In genomic region chr8:125184881-125185280, GRCm38 (mm10) we compare ENCODE assay signal across 16 mouse cellular contexts.
A peak's percentile ranks its signal among the peaks of the same experiment; 100 is the strongest.
DNase-seq lines count a peak whose midpoint lies in the region; ATAC-seq and TF ChIP-seq lines count a peak whose summit lies in the region.
"Had no signal": no experiment of that assay in that cellular context is flagged by ENCODE, and none has a peak within 500 bp of the region (broad histone marks: within the 10 kb centered on the region; RNA-seq: fewer than 3 reads in every experiment).

No protein-coding gene starts in this region.

- no peaks in the 10 kb centered on the region for H3K9me3 ChIP-seq in hindbrain, embryonic 13.5 days
- H3K9me3 ChIP-seq in hindbrain, embryonic 16.5 days (ENCODE audit: control insufficient read depth, low read length): no peaks in the 10 kb centered on the region
- H3K9me3 ChIP-seq in neural tube, embryonic 14.5 days (ENCODE audit: control insufficient read depth, low read length): no peaks in the 10 kb centered on the region
- H3K9me3 ChIP-seq in MEL (replicated peaks; ENCODE audit: insufficient read depth, low read length): no peaks in the 10 kb centered on the region
- H3K9me3 ChIP-seq in kidney, embryonic 16.5 days (ENCODE audit: low read length): no peaks in the 10 kb centered on the region
- H3K9me3 ChIP-seq: kidney, embryonic 15.5 days; limb, embryonic 15.5 days; lung, embryonic 15.5 days had no signal

- no peak for DNase-seq in neural tube, embryonic 10.5 days (ENCODE audit: extremely low spot score, low spot score)
- peak; percentile 38 for DNase-seq in MEL (ENCODE audit: low read depth, low spot score)
- DNase-seq in naive thymus-derived CD4-positive, alpha-beta T cell, adult 2 months (ENCODE audit: low read depth): peak; percentile 32
- DNase-seq in spleen, postnatal 10 days (ENCODE audit: low spot score in 2 of 2): no peak
- DNase-seq: adrenal gland, postnatal 10 days; gastrocnemius, postnatal 10 days; heart, postnatal 14 days had no signal

- no peak for TF ChIP-seq POLR2A in MEL (IDR thresholded peaks at IDR 0.05; ENCODE audit: control insufficient read depth in 1 of 2, insufficient read depth in 1 of 2, low read depth in 1 of 2, low read length in 2 of 2, poor library complexity in 1 of 2)

- TF ChIP-seq CTCF in MEL (IDR thresholded peaks at IDR 0.05 in 2 of 3, conservative IDR thresholded peaks at IDR 0.05 in 1 of 3; ENCODE audit: control insufficient read depth in 1 of 3, insufficient read depth in 1 of 3, low read depth in 2 of 3, low read length in 3 of 3, poor library complexity in 1 of 3, severe bottlenecking in 1 of 3): no peak

- H3K9ac ChIP-seq in hindbrain, embryonic 13.5 days: no peak overlapping the region
- H3K9ac ChIP-seq in hindbrain, embryonic 16.5 days (ENCODE audit: low read depth, low read length): no peak overlapping the region
- no peak overlapping the region for H3K9ac ChIP-seq in neural tube, embryonic 14.5 days (replicated peaks; ENCODE audit: low read depth, low read length)
- no peak overlapping the region for H3K9ac ChIP-seq in MEL (ENCODE audit: control insufficient read depth, low read depth, low read length, poor library complexity, severe bottlenecking)
- no peak overlapping the region for H3K9ac ChIP-seq in kidney, embryonic 16.5 days (replicated peaks; ENCODE audit: low read length)
- H3K9ac ChIP-seq: kidney, embryonic 15.5 days; limb, embryonic 15.5 days; lung, embryonic 15.5 days had no signal

- peaks cover 19% of the 10 kb centered on the region for H3K4me1 ChIP-seq in hindbrain, embryonic 13.5 days (replicated peaks)
- H3K4me1 ChIP-seq in hindbrain, embryonic 16.5 days (ENCODE audit: control insufficient read depth, insufficient read depth, low read depth, low read length): peaks cover 2% of the 10 kb centered on the region; the same call in 1 of the 2 replicates
- no peaks in the 10 kb centered on the region for H3K4me1 ChIP-seq in neural tube, embryonic 14.5 days (ENCODE audit: control insufficient read depth, insufficient read depth, low read length)
- peaks cover 10 to 11% of the 10 kb centered on the region in 2 experiments for H3K4me1 ChIP-seq in MEL (ENCODE audit: control insufficient read depth in 1 of 2, insufficient read depth in 2 of 2, low read length in 2 of 2)
- peaks cover 4% of the 10 kb centered on the region; the same call in 1 of the 2 replicates for H3K4me1 ChIP-seq in kidney, embryonic 16.5 days (ENCODE audit: insufficient read depth, low read length)

- H3K4me2 ChIP-seq in hindbrain, embryonic 13.5 days: no peak overlapping the region
- H3K4me2 ChIP-seq in hindbrain, embryonic 16.5 days (ENCODE audit: low read length): no peak overlapping the region
- H3K4me2 ChIP-seq in neural tube, embryonic 14.5 days (ENCODE audit: low read depth, low read length): no peak overlapping the region
- no peak overlapping the region for H3K4me2 ChIP-seq in kidney, embryonic 16.5 days (replicated peaks; ENCODE audit: low read depth, low read length)
- H3K4me2 ChIP-seq: kidney, embryonic 15.5 days; limb, embryonic 15.5 days; lung, embryonic 15.5 days had no signal

- TF ChIP-seq RAD21 in MEL (IDR thresholded peaks at IDR 0.05; ENCODE audit: low read depth, low read length): no peak

- no peak for TF ChIP-seq EP300 in MEL (IDR thresholded peaks at IDR 0.05; ENCODE audit: low read depth in 1 of 2, low read length in 2 of 2)

- ATAC-seq in hindbrain, embryonic 13.5 days (ENCODE audit: low FRiP score): no peak
- no peak for ATAC-seq in hindbrain, embryonic 16.5 days
- ATAC-seq in neural tube, embryonic 14.5 days (ENCODE audit: low read depth): peak; percentile 17; the same call in 1 of the 2 replicates
- ATAC-seq in kidney, embryonic 16.5 days (ENCODE audit: low FRiP score, low TSS enrichment): no peak

- no peaks in the 10 kb centered on the region for H3K36me3 ChIP-seq in hindbrain, embryonic 13.5 days
- no peaks in the 10 kb centered on the region for H3K36me3 ChIP-seq in hindbrain, embryonic 16.5 days (ENCODE audit: control insufficient read depth, insufficient read depth, low read length)
- no peaks in the 10 kb centered on the region for H3K36me3 ChIP-seq in neural tube, embryonic 14.5 days (ENCODE audit: control insufficient read depth, insufficient read depth, low read length)
- H3K36me3 ChIP-seq in MEL (ENCODE audit: control insufficient read depth in 1 of 2, insufficient read depth in 2 of 2, low read length in 2 of 2): no peaks in the 10 kb centered on the region; a peak in 1 of 4 replicates
- H3K36me3 ChIP-seq in kidney, embryonic 16.5 days (ENCODE audit: insufficient read depth, low read length): no peaks in the 10 kb centered on the region
- H3K36me3 ChIP-seq: kidney, embryonic 15.5 days; limb, embryonic 15.5 days; lung, embryonic 15.5 days had no signal

- H3K4me3 ChIP-seq in hindbrain, embryonic 13.5 days: no peak overlapping the region
- no peak overlapping the region for H3K4me3 ChIP-seq in hindbrain, embryonic 16.5 days (ENCODE audit: low read length)
- no peak overlapping the region for H3K4me3 ChIP-seq in neural tube, embryonic 14.5 days (ENCODE audit: low read depth, low read length)
- H3K4me3 ChIP-seq in MEL (ENCODE audit: control insufficient read depth in 1 of 2, insufficient read depth in 1 of 2, low read depth in 2 of 2, low read length in 2 of 2): no peak overlapping the region
- H3K4me3 ChIP-seq in kidney, embryonic 16.5 days (ENCODE audit: low read length): no peak overlapping the region
- H3K4me3 ChIP-seq: kidney, embryonic 15.5 days; layer of hippocampus, adult 2 months; left cerebral cortex, adult 2 months; limb, embryonic 15.5 days; lung, embryonic 15.5 days had no signal

- peaks cover 31% of the 10 kb centered on the region for H3K27me3 ChIP-seq in hindbrain, embryonic 13.5 days
- H3K27me3 ChIP-seq in hindbrain, embryonic 16.5 days (replicated peaks; ENCODE audit: control insufficient read depth, insufficient read depth, low read length): no peaks in the 10 kb centered on the region; the same call in 1 of the 2 replicates
- no peaks in the 10 kb centered on the region for H3K27me3 ChIP-seq in neural tube, embryonic 14.5 days (ENCODE audit: control insufficient read depth, insufficient read depth, low read length)
- H3K27me3 ChIP-seq in MEL (ENCODE audit: control insufficient read depth in 1 of 2, insufficient read depth in 2 of 2, low read length in 2 of 2): no peaks in the 10 kb centered on the region
- 0 out of 2 replicates have a peak, but pooled peaks cover 4% of the 10 kb centered on the region for H3K27me3 ChIP-seq in kidney, embryonic 16.5 days (ENCODE audit: insufficient read depth, low read length)
- H3K27me3 ChIP-seq: lung, embryonic 15.5 days had no signal

- H3K79me2 ChIP-seq in MEL (ENCODE audit: control insufficient read depth, insufficient read depth, low read length, poor library complexity): no peaks in the 10 kb centered on the region

- 83% methylated on average over 1 of the region's 1 CpGs for WGBS in hindbrain, embryonic 13.5 days
- 69% methylated on average over 1 of the region's 1 CpGs for WGBS in hindbrain, embryonic 16.5 days
- 64% methylated on average over 1 of the region's 1 CpGs for WGBS in neural tube, embryonic 14.5 days
- WGBS in kidney, embryonic 16.5 days: 75% methylated on average over 1 of the region's 1 CpGs

- peak overlapping the region; percentile 45; the same call in 1 of the 2 replicates for H3K27ac ChIP-seq in hindbrain, embryonic 13.5 days
- no peak overlapping the region for H3K27ac ChIP-seq in hindbrain, embryonic 16.5 days (ENCODE audit: low read depth, low read length)
- H3K27ac ChIP-seq in neural tube, embryonic 14.5 days (ENCODE audit: low read depth, low read length): no peak overlapping the region
- no peak overlapping the region for H3K27ac ChIP-seq in MEL (ENCODE audit: control insufficient read depth, low read depth, low read length)
- no peak overlapping the region for H3K27ac ChIP-seq in kidney, embryonic 16.5 days (ENCODE audit: low read length)
- H3K27ac ChIP-seq: kidney, embryonic 15.5 days; left cerebral cortex, adult 2 months; limb, embryonic 15.5 days; lung, embryonic 15.5 days had no signal

TF ChIP-seq in MEL, 35 proteins besides CTCF, POLR2A, EP300 and RAD21:
- TF ChIP-seq ZNF384 (IDR thresholded peaks at IDR 0.05; ENCODE audit: low read depth, low read length): no peak
- TF ChIP-seq POLR2AphosphoS2 (IDR thresholded peaks at IDR 0.05; ENCODE audit: low read length): no peak
- no peak for TF ChIP-seq ZMIZ1 (IDR thresholded peaks at IDR 0.05; ENCODE audit: low read depth, low read length)
- no peak for TF ChIP-seq UBTF (IDR thresholded peaks at IDR 0.05; ENCODE audit: borderline replicate concordance, insufficient read depth, low read depth, low read length)
TF ChIP-seq in MEL: peak in this region for 0.

Comparison
In these comparisons a context has a peak if more than half of its experiments do, and no peak if none do; other contexts are left out.
1. DNase-seq: peak in MEL (single experiment) and naive thymus-derived CD4-positive, alpha-beta T cell, adult 2 months (single experiment); none in neural tube, embryonic 10.5 days (single experiment) and spleen, postnatal 10 days (0 of 2).